Mouse (Mus musculus): Measurements from ENCODE around the gene Fam89a. TPM values are rescaled to one million over a fixed set of nuclear protein-coding genes. Genes with fewer than 3 reads are reported as not detected.

Gene Fam89a
- total RNA-seq (2023) = 1.4 TPM

GRCm38 (mm10) chr8:124751709-124752173 lies at the start of gene Fam89a:
Fam89a (minus strand) TSS chr8:124751832.

GRCm38 (mm10) chr8:124792708-124793107 lies 41.1 kb upstream of the Fam89a start, which contains the start of gene Trim67:
Trim67 (plus strand) TSS chr8:124793092.

DNA sequence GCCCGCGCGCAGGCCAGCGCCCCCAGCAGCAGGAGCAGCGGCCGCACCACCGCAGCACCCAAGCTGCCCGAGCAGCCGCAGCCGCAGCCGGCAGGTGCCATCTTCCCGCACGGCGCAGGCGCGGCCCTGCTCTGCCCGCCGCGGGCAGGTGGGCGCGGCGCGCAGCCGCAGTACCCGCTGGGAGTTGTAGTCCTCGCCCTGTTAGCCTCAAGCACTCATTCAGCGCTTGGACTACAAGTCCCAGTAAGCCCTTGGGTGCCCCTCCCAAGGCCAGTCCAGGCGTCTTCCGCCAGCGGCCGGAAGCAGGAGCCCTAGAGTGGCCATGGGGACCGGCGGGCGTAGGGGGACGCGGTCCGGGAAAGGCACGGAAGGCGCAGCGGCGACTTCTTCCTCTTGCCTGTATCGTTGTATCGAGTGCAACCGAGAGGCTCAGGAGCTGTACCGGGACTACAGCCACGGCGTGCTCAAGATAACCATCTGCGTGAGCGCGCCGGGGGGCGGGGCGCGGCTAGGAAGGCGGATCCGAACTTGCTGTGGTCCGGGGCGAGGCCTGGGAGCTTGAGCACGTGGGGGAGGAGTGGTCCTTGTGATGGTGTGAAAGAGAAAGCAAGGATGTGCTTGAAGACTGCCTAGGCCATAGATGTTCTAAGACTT lies 29.6 kb downstream of the Fam89a start, which contains the start of the genes Ttc13 and Arv1:
TSS of gene Ttc13 (minus strand) at position 122 of the 654 bp plus-strand sequence.
TSS of gene Arv1 (plus strand) at position 278 of the 654 bp plus-strand sequence.

Other genes starting within 250 kb of the Fam89a start
- gene Cog2, start 231.1 kb downstream of the Fam89a start, total RNA-seq (2023) = 41.4 TPM
- not detected for gene Agt, start 182.1 kb downstream of the Fam89a start, total RNA-seq (2023)
- not detected for gene Capn9, start 175.7 kb downstream of the Fam89a start, total RNA-seq (2023)
- gene 2310022B05Rik, start 88.5 kb downstream of the Fam89a start, total RNA-seq (2023) = 5.5 TPM
- 198 TPM for gene Ttc13, start 29.8 kb downstream of the Fam89a start, total RNA-seq (2023)
- gene Arv1, start 29.7 kb downstream of the Fam89a start, total RNA-seq (2023) = 30.6 TPM
- not detected for gene Trim67, start 41.3 kb upstream of the Fam89a start, total RNA-seq (2023)
- 57.3 TPM for gene Gnpat, start 111.2 kb upstream of the Fam89a start, total RNA-seq (2023)
- gene 2810004N23Rik, start 111.3 kb upstream of the Fam89a start, total RNA-seq (2023) = 24.5 TPM
- gene Exoc8, start 145.9 kb upstream of the Fam89a start, total RNA-seq (2023) = 11.1 TPM
- 37.7 TPM for gene Sprtn, start 146.1 kb upstream of the Fam89a start, total RNA-seq (2023)
- gene Egln1, start 197.5 kb upstream of the Fam89a start, total RNA-seq (2023) = 30.1 TPM

Data from CD8-positive naive resting alpha-beta T cell, adult 57 days (primary cell).